Mouse (Mus musculus) forebrain, embryonic 12.5 days (tissue): Measurements from ENCODE around the gene Opcml. TPM values are rescaled to one million over a fixed set of nuclear protein-coding genes. Genes with fewer than 3 reads are reported as not detected.

Experiments used
- ATAC-seq: fragments of 200-750 bp; cut with Nextera tagmentation; 2 replicates; pipeline ENCODE4 v1.8.0; 2017; ENCODE audit warnings: moderate TSS enrichment; ENCODE audit not compliant: low FRiP score
- H3K27ac ChIP-seq: fragments of 300-500 bp; sonication (generic); 2 replicates; pipeline ENCODE4 v1.5.1; 2016; ENCODE audit warnings: mild to moderate bottlenecking
- H3K27me3 ChIP-seq: fragments of 300-500 bp; sonication (generic); 2 replicates; pipeline ENCODE4 v1.6.1; 2016; ENCODE audit warnings: mild to moderate bottlenecking
- H3K36me3 ChIP-seq: fragments of 300-500 bp; sonication (generic); replicated peaks from 2 replicates; pipeline ENCODE4 v1.6.1; 2016; ENCODE audit warnings: mild to moderate bottlenecking
- H3K4me1 ChIP-seq: fragments of 300-500 bp; sonication (generic); 2 replicates; pipeline ENCODE4 v1.6.1; 2016
- H3K4me2 ChIP-seq: fragments of 300-500 bp; sonication (generic); 2 replicates; pipeline ENCODE4 v1.6.1; 2016; ENCODE audit warnings: mild to moderate bottlenecking, moderate library complexity
- H3K4me3 ChIP-seq: fragments of 300-500 bp; sonication (generic); replicated peaks from 2 replicates; pipeline ENCODE4 v1.5.1; 2016; ENCODE audit warnings: mild to moderate bottlenecking
- H3K9ac ChIP-seq: fragments of 300-500 bp; sonication (generic); 2 replicates; pipeline ENCODE4 v1.6.1; 2016; ENCODE audit warnings: mild to moderate bottlenecking
- H3K9me3 ChIP-seq: fragments of 300-500 bp; sonication (generic); 2 replicates; pipeline ENCODE4 v1.6.1; 2016
- whole genome bisulfite sequencing: fragments of 180-500 bp; shearing (Covaris S2); methylation state at CpG from one replicate; pipeline ENCODE4 v1.1.7; 2016; 5-methylcytosine and 5-hydroxymethylcytosine counted together
- microRNA-seq: library from miRNA; unstranded; fragments of <30 nt; microRNA quantifications from one replicate; pipeline ENCODE4, GENCODE M21; 2017
- polyA plus RNA-seq: library from polyadenylated mRNA; unstranded; fragments of >200 nt; fragmentation: Nextera tagmentation; extraction: Ambion mirVana; gene quantifications from 2 replicates; pipeline ENCODE4 v1.2.1, GENCODE M21; 2016

Gene Opcml
- polyA plus RNA-seq, 1 experiment from 2014 or later = 6.2 TPM

DNA sequence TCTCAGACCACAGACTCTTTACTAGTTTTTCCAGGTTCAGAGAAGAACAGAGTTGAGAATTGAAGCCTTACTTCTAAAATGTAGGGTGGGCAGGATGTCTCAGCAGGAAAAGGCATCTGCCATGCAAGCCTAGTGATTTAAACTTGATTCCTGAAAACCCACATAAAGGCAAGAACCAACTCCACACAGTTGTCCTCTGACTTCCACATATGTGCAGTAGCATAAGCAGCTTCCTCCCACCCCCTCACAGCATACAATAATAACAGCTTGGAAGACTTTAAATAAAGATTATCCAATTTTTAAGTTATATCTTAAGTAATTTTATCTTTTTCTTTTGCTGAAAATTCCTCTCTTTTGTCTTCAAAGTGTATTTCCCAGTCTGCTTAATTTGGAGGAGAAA lies 1150.3 kb downstream of the Opcml start:
- Histone ChIP-seq H3K27me3 (no peaks in the 10 kb centered on the region), H3K27ac (no peak overlapping the region), H3K9me3 (no peaks in the 10 kb centered on the region), H3K9ac (no peak overlapping the region), H3K36me3 (no peaks in the 10 kb centered on the region), H3K4me1 (no peaks in the 10 kb centered on the region), H3K4me3 (no peak overlapping the region), H3K4me2 (no peak overlapping the region)
- no peak for ATAC-seq

DNA sequence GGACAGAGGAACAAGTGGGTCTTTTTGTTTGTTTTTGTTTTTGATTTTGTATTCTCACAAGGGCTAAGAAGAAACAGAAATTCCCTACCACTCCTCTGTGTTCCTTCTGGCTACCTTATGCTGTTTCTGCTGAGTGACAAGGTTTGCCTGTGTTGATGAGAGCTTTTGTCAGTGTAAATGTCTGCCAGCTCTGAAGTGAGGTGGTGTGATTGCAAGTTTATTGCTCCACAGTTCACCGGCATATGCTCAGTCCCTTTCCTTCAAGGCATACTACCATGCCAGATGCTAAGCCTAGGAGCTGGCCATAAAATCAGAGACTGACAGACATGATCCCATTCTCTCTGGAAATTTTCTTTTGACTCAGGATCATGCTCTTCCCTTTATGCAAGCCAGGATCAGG lies 1178.9 kb downstream of the Opcml start:
- H3K4me1 ChIP-seq = no peaks in the 10 kb centered on the region
- no peak overlapping the region for H3K27ac ChIP-seq
- no peak for ATAC-seq
- no peaks in the 10 kb centered on the region for H3K27me3 ChIP-seq
- H3K9ac ChIP-seq = no peak overlapping the region
- no peak overlapping the region for H3K4me2 ChIP-seq
- H3K36me3 ChIP-seq = no peaks in the 10 kb centered on the region
- no peak overlapping the region for H3K4me3 ChIP-seq
- WGBS = 85% methylated on average over 1 of the region's 1 CpGs
- 0 out of 2 replicates have a peak, but pooled peaks cover 5% of the 10 kb centered on the region for H3K9me3 ChIP-seq

Small RNA genes within 50 kb of the gene (microRNA-seq; reads per million reads assigned to microRNA genes)
- not detected for gene Gm44316
